Mouse (Mus musculus) G1E (cell line): ENCODE measurements around the gene Hace1. TPM values are rescaled to one million over a fixed set of nuclear protein-coding genes. Genes with fewer than 3 reads are reported as not detected.

Experiments
- ATAC-seq: 2 replicates; pipeline ENCODE4 v1.8.0; 2016; ENCODE audit warnings: mild to moderate bottlenecking; ENCODE audit not compliant: insufficient number of reproducible peaks, poor library complexity, low FRiP score, severe bottlenecking; ENCODE audit errors: extremely low read depth
- DNase-seq: peaks from one replicate; pipeline ENCODE4 v3.0.0; 2012; ENCODE audit warnings: low spot score
- H3K27me3 ChIP-seq: 2 replicates; pipeline ENCODE4 v1.6.1; 2012; ENCODE audit warnings: mild to moderate bottlenecking, low read length, inconsistent platforms; ENCODE audit not compliant: insufficient read depth
- H3K36me3 ChIP-seq: replicated peaks from 2 replicates; pipeline ENCODE3; 2012; ENCODE audit warnings: mild to moderate bottlenecking, inconsistent platforms
- H3K4me1 ChIP-seq: 2 replicates; pipeline ENCODE4 v1.6.1; 2012; ENCODE audit warnings: low read depth, low read length, inconsistent platforms, mixed read lengths; ENCODE audit not compliant: insufficient read depth
- H3K4me3 ChIP-seq: 2 replicates; pipeline ENCODE4 v1.5.1; 2012; ENCODE audit warnings: low read depth, mild to moderate bottlenecking, inconsistent platforms, low read length, moderate library complexity, mixed read lengths
- H3K9me3 ChIP-seq: replicated peaks from 2 replicates; pipeline ENCODE4 v1.6.1; 2012; ENCODE audit warnings: inconsistent platforms
- CTCF ChIP-seq: IDR thresholded peaks from 2 replicates; pipeline ENCODE4 v1.5.1; 2012; ENCODE audit warnings: low read depth, low read length, inconsistent platforms, mixed read lengths
- GATA1 ChIP-seq: IDR thresholded peaks from 2 replicates; pipeline ENCODE4 v1.6.1; 2012; ENCODE audit warnings: borderline replicate concordance, low read length, inconsistent platforms, mixed read lengths
- GATA2 ChIP-seq: IDR thresholded peaks from 2 replicates; pipeline ENCODE4 v1.6.1; 2012; ENCODE audit warnings: low read depth, low read length, inconsistent platforms, borderline replicate concordance
- POLR2AphosphoS5 ChIP-seq: IDR thresholded peaks from 2 replicates; pipeline ENCODE4 v1.6.1; 2012; ENCODE audit warnings: low read depth, low read length, inconsistent platforms; ENCODE audit not compliant: insufficient replicate concordance
- TAL1 ChIP-seq: conservative IDR thresholded peaks from 2 replicates; pipeline ENCODE4 v1.6.1; 2012; ENCODE audit warnings: low read depth, low read length, inconsistent platforms, mixed read lengths
- polyA plus RNA-seq: library from polyadenylated mRNA; stranded (reverse); fragments of >175 nt; gene quantifications from 2 replicates; pipeline ENCODE4 v1.2.3, GENCODE M21; 2012
- total RNA-seq, 2 experiments: library from RNA; stranded (forward) in 1 of 2; stranded (reverse) in 1 of 2; fragments of 200-1000 nt in 1 of 2; fragments of >200 nt in 1 of 2; fragmentation: Nextera tagmentation in 1 of 2; gene quantifications; 2 replicates each; pipeline ENCODE4 v1.2.3; 2014 to 2017

Hace1 gene
- total and polyA plus RNA-seq, 3 experiments: 2.0 to 38.3 (median 24.6) TPM

- H3K36me3 ChIP-seq: peaks cover 7% of the 10 kb centered on the region
- no peaks in the 10 kb centered on the region for H3K27me3 ChIP-seq
- H3K4me3 ChIP-seq: no peak overlapping the region
- no peak for ATAC-seq
- peaks cover 3% of the 10 kb centered on the region for H3K4me1 ChIP-seq
- H3K9me3 ChIP-seq: no peaks in the 10 kb centered on the region
- DNase-seq: no peak
- TF ChIP-seq TAL1 (no peak), GATA1 (no peak), POLR2AphosphoS5 (no peak), GATA2 (no peak), CTCF (no peak)
These were observed 117.3 kb downstream of the Hace1 start for GRCm38 (mm10) chr10:45694931-45695330.

- no peaks in the 10 kb centered on the region for H3K9me3 ChIP-seq
- ATAC-seq (no peak), DNase-seq (no peak)
- peaks cover 3% of the 10 kb centered on the region for H3K4me1 ChIP-seq
- peaks cover 7% of the 10 kb centered on the region for H3K36me3 ChIP-seq
- no peak overlapping the region for H3K4me3 ChIP-seq
- TF ChIP-seq POLR2AphosphoS5: no peak
- TF ChIP-seq CTCF: no peak
- TF ChIP-seq GATA2: no peak
- no peak for TF ChIP-seq TAL1
- TF ChIP-seq GATA1: no peak
- H3K27me3 ChIP-seq: no peaks in the 10 kb centered on the region
These were observed 117.9 kb downstream of the Hace1 start for GRCm38 (mm10) chr10:45695522-45695921.

GRCm38 (mm10) chr10:45698930-45699329 lies 121.3 kb downstream of the Hace1 start:
- ATAC-seq (0 out of 2 replicates have a peak, but pooled peaks have one; percentile 34), DNase-seq (no peak)
- H3K4me1 ChIP-seq: peaks cover 3% of the 10 kb centered on the region
- no peak overlapping the region for H3K4me3 ChIP-seq
- H3K27me3 ChIP-seq: no peaks in the 10 kb centered on the region
- H3K9me3 ChIP-seq: no peaks in the 10 kb centered on the region
- TF ChIP-seq TAL1: no peak
- TF ChIP-seq GATA2: no peak
- no peak for TF ChIP-seq GATA1
- TF ChIP-seq CTCF: no peak
- TF ChIP-seq POLR2AphosphoS5: no peak
- H3K36me3 ChIP-seq: peaks cover 11% of the 10 kb centered on the region

DNA sequence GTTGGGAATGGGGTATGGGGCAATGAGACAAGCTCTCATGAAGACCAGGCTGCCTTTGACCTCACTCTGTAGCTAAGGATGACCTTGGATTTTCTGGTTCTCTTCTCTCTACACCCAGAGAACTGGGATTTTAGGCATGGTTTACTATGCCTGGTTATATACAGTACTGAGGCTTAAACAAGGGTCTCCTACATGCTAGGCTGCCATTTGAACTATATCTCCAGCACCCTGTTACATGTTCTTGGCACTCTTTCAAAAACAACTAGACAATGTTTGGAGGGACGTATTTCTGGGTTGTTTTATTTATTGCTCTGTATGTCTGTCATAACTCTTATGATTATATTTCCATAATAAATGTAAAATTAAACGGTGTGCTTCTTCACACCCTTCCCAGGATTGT lies 129.2 kb downstream of the Hace1 start:
- H3K36me3 ChIP-seq: peaks cover 12% of the 10 kb centered on the region
- ATAC-seq: no peak
- no peak for TF ChIP-seq POLR2AphosphoS5
- TF ChIP-seq TAL1: no peak
- no peak for TF ChIP-seq CTCF
- no peak for TF ChIP-seq GATA2
- TF ChIP-seq GATA1: no peak

GRCm38 (mm10) chr10:45710848-45711247 lies 133.2 kb downstream of the Hace1 start:
- no peak overlapping the region for H3K4me3 ChIP-seq
- H3K9me3 ChIP-seq: no peaks in the 10 kb centered on the region
- TF ChIP-seq TAL1: no peak
- no peak for TF ChIP-seq GATA2
- TF ChIP-seq POLR2AphosphoS5: no peak
- no peak for TF ChIP-seq CTCF
- TF ChIP-seq GATA1: no peak
- DNase-seq (no peak), ATAC-seq (no peak)
- peaks cover 15% of the 10 kb centered on the region for H3K36me3 ChIP-seq
- H3K27me3 ChIP-seq: no peaks in the 10 kb centered on the region
- H3K4me1 ChIP-seq: no peaks in the 10 kb centered on the region

More for the DNA sequence above, 129.2 kb downstream of the Hace1 start:
- Histone ChIP-seq H3K4me3 (no peak overlapping the region), H3K4me1 (no peaks in the 10 kb centered on the region), H3K9me3 (no peaks in the 10 kb centered on the region), H3K27me3 (no peaks in the 10 kb centered on the region)
- DNase-seq: no peak

DNA sequence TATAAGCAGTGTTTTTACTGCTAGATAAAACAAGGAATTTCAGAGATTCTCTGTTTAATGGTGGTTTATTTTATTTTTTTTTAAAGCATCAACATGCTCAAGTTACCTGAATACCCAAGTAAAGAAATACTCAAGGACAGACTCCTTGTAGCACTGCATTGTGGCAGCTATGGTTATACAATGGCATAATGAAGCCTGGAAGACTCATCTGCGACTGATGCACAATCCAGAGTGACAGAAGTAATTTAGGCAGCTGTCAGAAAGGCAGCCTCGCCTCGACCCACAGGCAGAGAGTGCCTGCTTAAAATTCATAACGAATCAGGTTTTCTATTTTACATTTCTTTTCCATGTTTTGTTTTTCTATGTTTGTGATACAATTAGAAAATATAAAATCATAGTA lies 133.7 kb downstream of the Hace1 start:
- no peak for DNase-seq
- no peaks in the 10 kb centered on the region for H3K9me3 ChIP-seq
- no peaks in the 10 kb centered on the region for H3K27me3 ChIP-seq
- no peak overlapping the region for H3K4me3 ChIP-seq
- no peak for TF ChIP-seq POLR2AphosphoS5
- no peak for TF ChIP-seq GATA2
- no peak for TF ChIP-seq CTCF
- TF ChIP-seq TAL1: no peak
- ATAC-seq: no peak
- peaks cover 19% of the 10 kb centered on the region for H3K36me3 ChIP-seq
- no peaks in the 10 kb centered on the region for H3K4me1 ChIP-seq

Other genes with a start within 250 kb of the Hace1 start
- not detected in 2 replicates for gene Bves, start 242.1 kb upstream of the Hace1 start, total RNA-seq (2014; fragmentation: Nextera tagmentation)
- gene Bves, start 242.1 kb upstream of the Hace1 start, total RNA-seq (2017): 0.05 and 0.06 TPM in 2 replicates
- gene Bves, start 242.1 kb upstream of the Hace1 start, polyA plus RNA-seq: not detected in 2 replicates
- 17.5 and 18.1 TPM in 2 replicates for gene Lin28b, start 91.4 kb upstream of the Hace1 start, total RNA-seq (2014; fragmentation: Nextera tagmentation)
- gene Lin28b, start 91.4 kb upstream of the Hace1 start, total RNA-seq (2017): 16.3 and 18.1 TPM in 2 replicates
- gene Lin28b, start 91.4 kb upstream of the Hace1 start, polyA plus RNA-seq: 1.8 and 1.9 TPM in 2 replicates